Mouse (Mus musculus) testis, adult 2 months (tissue): ENCODE data around the gene Calm3.

Experiments
- CTCF ChIP-seq: fragments of 200-500 bp; IDR thresholded peaks from 2 replicates; pipeline ENCODE4 v1.5.1; 2012; ENCODE audit warnings: low read depth, mild to moderate bottlenecking, inconsistent platforms, low read length, moderate library complexity; ENCODE audit not compliant: control insufficient read depth, insufficient read depth, insufficient replicate concordance
- POLR2A ChIP-seq: fragments of 200-500 bp; IDR thresholded peaks from 2 replicates; pipeline ENCODE4 v1.6.1; 2012; ENCODE audit warnings: low read depth, mild to moderate bottlenecking, inconsistent platforms, low read length, moderate library complexity; ENCODE audit not compliant: control insufficient read depth

- no peak for TF ChIP-seq POLR2A
- no peak for TF ChIP-seq CTCF
These were observed 16.9 kb downstream of the Calm3 start for GRCm38 (mm10) chr7:16906889-16907559.
